Mouse (Mus musculus): ENCODE data around the gene Tex26. TPM values are rescaled to one million over a fixed set of nuclear protein-coding genes. Genes with fewer than 3 reads are reported as not detected.

The Tex26 gene
- polyA plus RNA-seq, 1 experiment from 2014 or later: 0.74 TPM

DNA sequence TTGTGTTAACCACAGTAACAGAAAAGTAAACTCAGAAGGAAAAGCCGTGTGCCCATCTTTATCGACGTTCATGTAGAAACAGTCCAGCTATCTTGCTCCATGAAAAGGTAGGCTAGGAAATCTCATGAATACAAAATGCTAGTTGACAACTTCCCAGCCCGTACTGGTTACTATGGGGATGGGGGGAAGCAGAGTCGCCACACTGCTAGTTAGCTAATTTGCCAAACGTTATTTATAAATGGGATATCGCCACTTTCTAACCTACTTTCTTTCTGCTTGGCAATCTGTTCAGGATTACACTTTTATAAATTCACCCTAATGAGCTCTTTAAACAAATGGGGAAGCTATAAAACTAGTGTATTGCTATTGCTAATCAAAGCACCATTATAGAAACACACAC lies 42.5 kb downstream of the Tex26 start:
- WGBS: 93% methylated on average over 7 of the region's 7 CpGs
- no peaks in the 10 kb centered on the region for H3K4me1 ChIP-seq (ENCODE audit: control insufficient read depth, insufficient read depth, low read length)
- H3K4me3 ChIP-seq (ENCODE audit: low read depth, low read length): no peak overlapping the region
- no peaks in the 10 kb centered on the region for H3K27me3 ChIP-seq (ENCODE audit: control insufficient read depth, insufficient read depth, low read length)
- no peak overlapping the region for H3K27ac ChIP-seq (replicated peaks; ENCODE audit: low read depth, low read length)
- ATAC-seq (replicated peaks; ENCODE audit: insufficient number of reproducible peaks, low FRiP score, low TSS enrichment, low read depth): no peak
- no peak overlapping the region for H3K4me2 ChIP-seq (ENCODE audit: low read depth, low read length)
- H3K36me3 ChIP-seq (replicated peaks; ENCODE audit: control insufficient read depth, insufficient read depth, low read depth, low read length): no peaks in the 10 kb centered on the region
- no peak for DNase-seq (ENCODE audit: low spot score)
- H3K9ac ChIP-seq (replicated peaks; ENCODE audit: low read length): no peak overlapping the region
- no peaks in the 10 kb centered on the region for H3K9me3 ChIP-seq (replicated peaks; ENCODE audit: control insufficient read depth, low read length)

DNA sequence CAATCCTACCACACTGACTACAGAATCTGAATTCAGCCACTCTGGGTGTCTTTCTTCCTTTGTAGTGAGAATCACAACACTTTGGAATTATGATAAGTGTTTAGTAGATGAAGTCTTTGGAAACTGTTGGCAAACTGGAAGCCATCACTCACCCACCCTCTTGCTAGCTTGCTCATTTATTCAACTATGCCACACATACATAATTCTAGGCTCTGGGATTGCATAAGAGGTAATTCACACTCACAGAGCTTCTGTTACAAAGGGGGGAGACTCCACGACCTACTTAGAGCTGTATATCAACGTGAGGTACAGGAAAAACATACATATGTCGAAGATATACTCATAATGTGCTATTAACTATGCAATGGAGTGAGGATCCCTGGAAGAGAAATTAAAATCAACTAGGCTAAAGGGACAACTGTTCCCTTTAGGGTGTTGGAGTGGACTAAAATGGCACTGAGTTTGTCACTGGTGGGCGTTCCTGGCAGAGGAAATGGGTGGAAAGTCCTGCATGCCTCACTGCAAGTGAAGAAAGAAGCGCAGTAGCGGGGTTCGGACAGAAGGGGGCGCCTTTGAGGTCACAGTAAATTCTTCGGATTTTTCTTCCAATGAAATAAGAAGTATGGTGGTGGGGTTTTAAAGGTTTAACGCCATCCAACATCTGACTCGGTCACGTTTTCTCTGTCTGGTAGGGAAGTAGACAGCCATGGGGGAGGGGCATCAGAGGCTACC lies 44.0 kb downstream of the Tex26 start:
- WGBS: 69% methylated on average over 12 of the region's 12 CpGs
- H3K4me3 ChIP-seq (ENCODE audit: low read depth, low read length): no peak overlapping the region
- no peaks in the 10 kb centered on the region for H3K36me3 ChIP-seq (replicated peaks; ENCODE audit: control insufficient read depth, insufficient read depth, low read depth, low read length)
- H3K4me1 ChIP-seq (ENCODE audit: control insufficient read depth, insufficient read depth, low read length): no peaks in the 10 kb centered on the region
- H3K9ac ChIP-seq (replicated peaks; ENCODE audit: low read length): no peak overlapping the region
- no peaks in the 10 kb centered on the region for H3K9me3 ChIP-seq (replicated peaks; ENCODE audit: control insufficient read depth, low read length)
- H3K27ac ChIP-seq (replicated peaks; ENCODE audit: low read depth, low read length): no peak overlapping the region
- no peak overlapping the region for H3K4me2 ChIP-seq (ENCODE audit: low read depth, low read length)
- no peaks in the 10 kb centered on the region for H3K27me3 ChIP-seq (ENCODE audit: control insufficient read depth, insufficient read depth, low read length)
- DNase-seq (ENCODE audit: low spot score) (no peak), ATAC-seq (replicated peaks; ENCODE audit: insufficient number of reproducible peaks, low FRiP score, low TSS enrichment, low read depth) (no peak)

DNA sequence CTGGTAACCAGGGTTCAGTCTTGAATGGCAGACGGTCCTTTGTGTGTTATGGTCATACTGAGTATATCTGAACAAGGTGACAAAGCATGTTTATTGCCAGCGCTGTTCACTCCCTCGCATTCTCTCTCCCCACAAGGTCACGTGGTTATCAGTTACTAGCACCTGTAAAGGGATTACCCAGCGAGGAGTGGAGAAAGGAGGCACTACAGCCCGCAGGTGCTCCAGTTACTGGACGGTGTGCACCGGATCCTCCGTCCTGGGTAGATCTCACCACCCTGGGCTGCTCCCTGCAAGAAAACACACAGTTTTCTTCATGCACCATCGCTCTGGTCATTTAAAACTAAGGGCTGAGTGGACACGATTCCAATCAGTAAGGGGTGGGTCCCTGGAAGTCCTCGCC lies 44.8 kb downstream of the Tex26 start:
- Histone ChIP-seq H3K9me3 (replicated peaks; ENCODE audit: control insufficient read depth, low read length) (no peaks in the 10 kb centered on the region), H3K36me3 (replicated peaks; ENCODE audit: control insufficient read depth, insufficient read depth, low read depth, low read length) (no peaks in the 10 kb centered on the region), H3K4me2 (ENCODE audit: low read depth, low read length) (no peak overlapping the region), H3K4me3 (ENCODE audit: low read depth, low read length) (no peak overlapping the region), H3K4me1 (ENCODE audit: control insufficient read depth, insufficient read depth, low read length) (no peaks in the 10 kb centered on the region), H3K27me3 (ENCODE audit: control insufficient read depth, insufficient read depth, low read length) (no peaks in the 10 kb centered on the region), H3K9ac (replicated peaks; ENCODE audit: low read length) (no peak overlapping the region), H3K27ac (replicated peaks; ENCODE audit: low read depth, low read length) (no peak overlapping the region)
- ATAC-seq (replicated peaks; ENCODE audit: insufficient number of reproducible peaks, low FRiP score, low TSS enrichment, low read depth): no peak
- WGBS: 86% methylated on average over 12 of the region's 12 CpGs
- no peak for DNase-seq (ENCODE audit: low spot score)

DNA sequence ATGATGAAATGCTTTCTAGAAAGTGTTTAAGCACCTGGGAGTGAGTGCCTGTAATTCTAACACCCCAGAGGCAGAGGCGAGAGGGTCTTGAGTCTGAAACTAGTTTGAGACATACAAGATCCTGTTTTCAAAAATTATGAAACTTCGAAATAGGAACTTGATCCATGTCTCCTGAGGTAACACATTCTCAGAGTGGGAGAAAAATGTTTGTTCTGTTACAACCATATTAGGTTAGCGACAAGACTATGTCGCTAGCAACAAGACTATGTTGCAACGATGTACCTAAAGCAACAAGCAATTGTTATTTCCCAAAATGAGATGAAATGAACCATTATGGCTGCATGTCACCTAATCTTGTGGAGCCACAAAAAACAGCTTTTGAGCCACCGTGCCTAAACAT lies 46.0 kb downstream of the Tex26 start:
- Histone ChIP-seq H3K4me1 (ENCODE audit: control insufficient read depth, insufficient read depth, low read length) (no peaks in the 10 kb centered on the region), H3K9me3 (replicated peaks; ENCODE audit: control insufficient read depth, low read length) (no peaks in the 10 kb centered on the region), H3K27ac (replicated peaks; ENCODE audit: low read depth, low read length) (no peak overlapping the region), H3K36me3 (replicated peaks; ENCODE audit: control insufficient read depth, insufficient read depth, low read depth, low read length) (no peaks in the 10 kb centered on the region), H3K9ac (replicated peaks; ENCODE audit: low read length) (no peak overlapping the region), H3K27me3 (ENCODE audit: control insufficient read depth, insufficient read depth, low read length) (no peaks in the 10 kb centered on the region), H3K4me2 (ENCODE audit: low read depth, low read length) (no peak overlapping the region), H3K4me3 (ENCODE audit: low read depth, low read length) (no peak overlapping the region)
- DNase-seq (ENCODE audit: low spot score): no peak
- 91% methylated on average over 6 of the region's 6 CpGs for WGBS
- no peak for ATAC-seq (replicated peaks; ENCODE audit: insufficient number of reproducible peaks, low FRiP score, low TSS enrichment, low read depth)

- Histone ChIP-seq H3K9me3 (replicated peaks; ENCODE audit: control insufficient read depth, low read length) (no peaks in the 10 kb centered on the region), H3K4me1 (ENCODE audit: control insufficient read depth, insufficient read depth, low read length) (no peaks in the 10 kb centered on the region), H3K4me2 (ENCODE audit: low read depth, low read length) (no peak overlapping the region), H3K4me3 (ENCODE audit: low read depth, low read length) (no peak overlapping the region), H3K9ac (replicated peaks; ENCODE audit: low read length) (no peak overlapping the region), H3K36me3 (replicated peaks; ENCODE audit: control insufficient read depth, insufficient read depth, low read depth, low read length) (no peaks in the 10 kb centered on the region), H3K27me3 (ENCODE audit: control insufficient read depth, insufficient read depth, low read length) (no peaks in the 10 kb centered on the region), H3K27ac (replicated peaks; ENCODE audit: low read depth, low read length) (no peak overlapping the region)
- peak; percentile 60 for DNase-seq (ENCODE audit: low spot score)
- 37% methylated on average over 11 of the region's 11 CpGs for WGBS
- ATAC-seq (replicated peaks; ENCODE audit: insufficient number of reproducible peaks, low FRiP score, low TSS enrichment, low read depth): peak; percentile 54
These were observed 49.0 kb downstream of the Tex26 start for GRCm38 (mm10) chr5:149488360-149489021.

DNA sequence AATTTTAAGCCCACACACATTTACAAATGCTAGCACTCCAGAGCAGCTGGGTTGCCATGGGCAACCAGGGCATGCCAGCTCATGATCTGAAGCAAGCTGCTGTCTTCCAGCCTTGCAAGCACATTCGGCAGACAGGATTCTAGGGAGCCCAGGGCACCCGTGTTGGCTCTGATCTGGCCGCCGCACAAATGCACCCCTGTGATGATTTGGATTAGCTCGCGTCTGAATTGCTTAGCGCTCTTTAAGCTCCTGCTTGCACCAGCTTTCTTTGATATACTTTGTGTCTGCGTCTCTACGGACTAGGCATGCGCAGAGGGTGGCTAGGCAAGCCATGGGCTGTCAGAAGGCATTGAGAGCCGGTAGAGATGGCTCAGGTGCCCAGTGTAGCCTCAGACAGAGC lies 49.7 kb downstream of the Tex26 start:
- peak; percentile 58; the same call in 1 of the 2 replicates for ATAC-seq (replicated peaks; ENCODE audit: insufficient number of reproducible peaks, low FRiP score, low TSS enrichment, low read depth)

GRCm38 (mm10) chr5:149490275-149490674 lies 50.8 kb downstream of the Tex26 start:
- Histone ChIP-seq H3K4me3 (ENCODE audit: low read depth, low read length) (no peak overlapping the region), H3K27ac (replicated peaks; ENCODE audit: low read depth, low read length) (no peak overlapping the region), H3K9ac (replicated peaks; ENCODE audit: low read length) (no peak overlapping the region), H3K9me3 (replicated peaks; ENCODE audit: control insufficient read depth, low read length) (no peaks in the 10 kb centered on the region), H3K36me3 (replicated peaks; ENCODE audit: control insufficient read depth, insufficient read depth, low read depth, low read length) (no peaks in the 10 kb centered on the region), H3K27me3 (ENCODE audit: control insufficient read depth, insufficient read depth, low read length) (no peaks in the 10 kb centered on the region), H3K4me2 (ENCODE audit: low read depth, low read length) (no peak overlapping the region), H3K4me1 (ENCODE audit: control insufficient read depth, insufficient read depth, low read length) (no peaks in the 10 kb centered on the region)
- WGBS: 58% methylated on average over 15 of the region's 15 CpGs
- no peak for ATAC-seq (replicated peaks; ENCODE audit: insufficient number of reproducible peaks, low FRiP score, low TSS enrichment, low read depth)
- DNase-seq (ENCODE audit: low spot score): no peak

More for the DNA sequence above, 49.7 kb downstream of the Tex26 start:
- no peak overlapping the region for H3K4me2 ChIP-seq (ENCODE audit: low read depth, low read length)
- no peak overlapping the region for H3K9ac ChIP-seq (replicated peaks; ENCODE audit: low read length)
- H3K36me3 ChIP-seq (replicated peaks; ENCODE audit: control insufficient read depth, insufficient read depth, low read depth, low read length): no peaks in the 10 kb centered on the region
- 0 out of 2 replicates have a peak overlapping the region, but pooled peaks have one; percentile 42 for H3K27ac ChIP-seq (replicated peaks; ENCODE audit: low read depth, low read length)
- WGBS: 57% methylated on average over 11 of the region's 11 CpGs
- H3K27me3 ChIP-seq (ENCODE audit: control insufficient read depth, insufficient read depth, low read length): no peaks in the 10 kb centered on the region
- H3K9me3 ChIP-seq (replicated peaks; ENCODE audit: control insufficient read depth, low read length): no peaks in the 10 kb centered on the region
- peak; percentile 64 for DNase-seq (ENCODE audit: low spot score)
- H3K4me1 ChIP-seq (ENCODE audit: control insufficient read depth, insufficient read depth, low read length): no peaks in the 10 kb centered on the region
- H3K4me3 ChIP-seq (ENCODE audit: low read depth, low read length): no peak overlapping the region

DNA sequence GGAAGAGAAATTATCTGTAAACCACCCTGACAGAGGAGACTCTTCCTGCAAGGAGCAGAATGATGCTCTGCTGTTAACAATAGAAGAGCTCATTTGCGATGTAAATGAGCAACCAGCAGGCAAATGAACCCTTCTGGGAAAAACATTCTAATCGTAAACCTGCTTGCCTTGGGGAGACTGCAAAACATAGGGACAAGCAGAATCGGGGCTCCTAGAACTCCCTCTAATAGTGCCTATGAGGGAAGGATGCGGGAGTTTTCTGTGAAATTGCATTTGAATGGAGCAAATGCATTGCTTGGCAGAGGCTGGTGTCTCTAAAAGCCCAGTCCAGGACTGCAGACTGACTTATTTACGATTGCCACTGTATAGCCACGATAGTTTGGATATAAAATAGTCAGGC lies 56.2 kb downstream of the Tex26 start:
- DNase-seq (ENCODE audit: low spot score) (no peak), ATAC-seq (replicated peaks; ENCODE audit: insufficient number of reproducible peaks, low FRiP score, low TSS enrichment, low read depth) (no peak)
- Histone ChIP-seq H3K9me3 (replicated peaks; ENCODE audit: control insufficient read depth, low read length) (no peaks in the 10 kb centered on the region), H3K4me3 (ENCODE audit: low read depth, low read length) (no peak overlapping the region), H3K36me3 (replicated peaks; ENCODE audit: control insufficient read depth, insufficient read depth, low read depth, low read length) (no peaks in the 10 kb centered on the region), H3K27me3 (ENCODE audit: control insufficient read depth, insufficient read depth, low read length) (no peaks in the 10 kb centered on the region), H3K27ac (replicated peaks; ENCODE audit: low read depth, low read length) (no peak overlapping the region), H3K4me2 (ENCODE audit: low read depth, low read length) (no peak overlapping the region), H3K4me1 (ENCODE audit: control insufficient read depth, insufficient read depth, low read length) (no peaks in the 10 kb centered on the region), H3K9ac (replicated peaks; ENCODE audit: low read length) (no peak overlapping the region)
- 52% methylated on average over 6 of the region's 6 CpGs for WGBS

Measured in embryonic facial prominence, embryonic 11.5 days (tissue).